8 mouse cellular contexts compared by ENCODE assay signal in genomic region chr1:152088791-152089401, GRCm38 (mm10). TPM values are rescaled to one million over a fixed set of nuclear protein-coding genes. Genes with fewer than 3 reads are reported as not detected.
DNase-seq lines count a peak whose midpoint lies in the region; ATAC-seq and TF ChIP-seq lines count a peak whose summit lies in the region.

No protein-coding gene starts in this region.

- TF ChIP-seq POLR2A in bone marrow macrophage, adult 2 months (IDR thresholded peaks at IDR 0.05; ENCODE audit: borderline replicate concordance, low read depth, low read length): no peak

- H3K9ac ChIP-seq in forebrain, embryonic 13.5 days: peak overlapping the region; percentile 97
- peak overlapping the region; percentile 98 for H3K9ac ChIP-seq in neural tube, embryonic 13.5 days

- H3K4me3 ChIP-seq in bone marrow macrophage, adult 2 months (ENCODE audit: insufficient read depth, low read length): peak overlapping the region; percentile 80
- peak overlapping the region; percentile 87 for H3K4me3 ChIP-seq in forebrain, embryonic 13.5 days
- H3K4me3 ChIP-seq in layer of hippocampus, adult 2 months: peak overlapping the region; percentile 80
- H3K4me3 ChIP-seq in neural tube, embryonic 13.5 days: peak overlapping the region; percentile 84

- TF ChIP-seq CTCF in bone marrow macrophage, adult 2 months (IDR thresholded peaks at IDR 0.05; ENCODE audit: low read depth, low read length): no peak
- TF ChIP-seq CTCF in layer of hippocampus, adult 2 months (conservative IDR thresholded peaks at IDR 0.05): no peak

- peak overlapping the region; percentile 81 for H3K4me2 ChIP-seq in forebrain, embryonic 13.5 days
- peak overlapping the region; percentile 75 for H3K4me2 ChIP-seq in neural tube, embryonic 13.5 days

- DNase-seq in CD4-positive helper T cell, adult 2 months (ENCODE audit: low read depth, low spot score): peak; percentile 41
- DNase-seq in heart, postnatal 14 days: peak; percentile 45 to 48
- DNase-seq in layer of hippocampus, adult 2 months (ENCODE audit: low spot score in 2 of 2): peak; percentile 27 to 40
- DNase-seq in lung, adult 18-20 months: peak; percentile 24 to 26
- DNase-seq in thymus, postnatal 10 days (ENCODE audit: low spot score in 2 of 2): peak; percentile 23 to 25

- H3K9me3 ChIP-seq in forebrain, embryonic 13.5 days (replicated peaks): no peaks in the 10 kb centered on the region
- no peaks in the 10 kb centered on the region for H3K9me3 ChIP-seq in neural tube, embryonic 13.5 days

- no peaks in the 10 kb centered on the region for H3K36me3 ChIP-seq in forebrain, embryonic 13.5 days (ENCODE audit: poor library complexity, severe bottlenecking)
- H3K36me3 ChIP-seq in neural tube, embryonic 13.5 days: no peaks in the 10 kb centered on the region

- H3K27me3 ChIP-seq in forebrain, embryonic 13.5 days: no peaks in the 10 kb centered on the region
- H3K27me3 ChIP-seq in neural tube, embryonic 13.5 days: no peaks in the 10 kb centered on the region

- H3K27ac ChIP-seq in bone marrow macrophage, adult 2 months (ENCODE audit: insufficient read depth, low read depth, low read length): peak overlapping the region; percentile 12; the same call in 1 of the 2 replicates
- H3K27ac ChIP-seq in forebrain, embryonic 13.5 days: peak overlapping the region; percentile 96
- peak overlapping the region; percentile 98 for H3K27ac ChIP-seq in layer of hippocampus, adult 2 months
- peak overlapping the region; percentile 99 for H3K27ac ChIP-seq in neural tube, embryonic 13.5 days (replicated peaks)

- intact Hi-C loops in heart, postnatal 14 days (cut with DNase I): loop anchor here (5.0 kb wide), 4 partner anchors 72 to 267 kb away; no protein-coding TSS in a partner anchor

- no peak for ATAC-seq in forebrain, embryonic 13.5 days
- ATAC-seq in neural tube, embryonic 13.5 days (ENCODE audit: low read depth): no peak

- 2% methylated on average over 16 of the region's 16 CpGs for WGBS in forebrain, embryonic 13.5 days
- whole genome bisulfite sequencing in neural tube, embryonic 13.5 days: 1% methylated on average over 16 of the region's 16 CpGs

- H3K4me1 ChIP-seq in bone marrow macrophage, adult 2 months (ENCODE audit: control insufficient read depth, insufficient read depth, low read length): peaks cover 15% of the 10 kb centered on the region
- H3K4me1 ChIP-seq in forebrain, embryonic 13.5 days: peaks cover 58% of the 10 kb centered on the region
- peaks cover 63% of the 10 kb centered on the region for H3K4me1 ChIP-seq in neural tube, embryonic 13.5 days (replicated peaks)

RNA-seq across cellular contexts. Expression of gene 1700025G04Rik, which starts 1.0 kb away (rescaled TPM):
- polyA plus RNA-seq in bone marrow macrophage, adult 2 months (2012; ENCODE audit: insufficient read depth, insufficient read length, missing spikeins): 44.4 and 45.8 TPM in 2 replicates
- 29.1 and 31.5 TPM in 2 replicates for polyA plus RNA-seq in forebrain, embryonic 13.5 days (2015; fragmentation: Nextera tagmentation; extraction: Ambion mirVana)
- total RNA-seq in heart, postnatal 14 days (2021): 10 to 100 TPM; 41.5 to 44.4 TPM
- 10 to 100 TPM; 74.2 to 76.0 TPM for total RNA-seq in layer of hippocampus, adult 2 months (2021)
- 45.1 and 46.6 TPM in 2 replicates for polyA plus RNA-seq in neural tube, embryonic 13.5 days (2015; fragmentation: Nextera tagmentation; extraction: Ambion mirVana)

Comparison
In these comparisons a context has a peak if more than half of its experiments do, and no peak if none do; other contexts are left out.
1. H3K27ac ChIP-seq: peak in every context shown above with its lines; median percentile 99 in neural tube, embryonic 13.5 days; 98 in layer of hippocampus, adult 2 months; 96 in forebrain, embryonic 13.5 days; 12 in bone marrow macrophage, adult 2 months.